ENCODE assay signal across 19 mouse cellular contexts in the genomic region with DNA sequence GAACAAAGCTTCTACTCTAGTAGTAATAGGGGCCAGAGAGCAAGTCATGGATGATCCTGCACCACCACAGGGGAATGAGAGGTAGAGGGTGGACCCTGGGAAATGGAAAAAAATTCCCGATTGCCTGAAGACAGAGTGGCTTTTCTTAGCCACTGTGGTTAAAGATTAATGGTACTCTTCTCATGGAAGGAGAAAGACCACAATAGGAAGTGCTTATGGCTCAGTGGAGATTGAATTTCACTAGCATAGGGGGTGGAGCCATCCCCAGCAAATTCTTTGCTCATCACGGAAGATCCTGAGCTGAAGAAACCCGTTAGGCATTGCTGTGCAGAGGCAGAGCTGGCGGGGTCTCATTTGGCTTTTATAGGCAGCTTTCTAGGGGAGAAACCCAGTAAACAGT.
DNase-seq lines count a peak whose midpoint lies in the region; ATAC-seq and TF ChIP-seq lines count a peak whose summit lies in the region.
"Had no signal": no experiment of that assay in that cellular context is flagged by ENCODE, and none has a peak within 500 bp of the region (broad histone marks: within the 10 kb centered on the region; RNA-seq: fewer than 3 reads in every experiment).

No protein-coding gene starts in this region.

- no peaks in the 10 kb centered on the region for H3K27me3 ChIP-seq in kidney, embryonic 14.5 days (ENCODE audit: control insufficient read depth, insufficient read depth, low read length)
- no peaks in the 10 kb centered on the region for H3K27me3 ChIP-seq in lung, embryonic 15.5 days
- no peaks in the 10 kb centered on the region for H3K27me3 ChIP-seq in myocyte (ENCODE audit: control insufficient read depth, insufficient read depth, insufficient read length)
- H3K27me3 ChIP-seq: stomach, embryonic 15.5 days had no signal

- TF ChIP-seq POLR2A in lung, adult 2 months (IDR thresholded peaks at IDR 0.05; ENCODE audit: borderline replicate concordance, extremely low read depth, low read depth, low read length) = no peak
- TF ChIP-seq POLR2A in myocyte (IDR thresholded peaks at IDR 0.05; ENCODE audit: insufficient read length, low read depth) = no peak

- no peak overlapping the region for H3K4me3 ChIP-seq in kidney, embryonic 14.5 days (ENCODE audit: low read length)
- H3K4me3 ChIP-seq in lung, embryonic 15.5 days = no peak overlapping the region
- no peak overlapping the region for H3K4me3 ChIP-seq in lung, adult 2 months (replicated peaks; ENCODE audit: extremely low read depth, low read depth, low read length)
- H3K4me3 ChIP-seq in myocyte = no peak overlapping the region
- no peak overlapping the region for H3K4me3 ChIP-seq in gastrocnemius, adult 2 months
- H3K4me3 ChIP-seq: stomach, embryonic 15.5 days had no signal

- no peak overlapping the region for H3K27ac ChIP-seq in kidney, embryonic 14.5 days (ENCODE audit: low read depth, low read length)
- no peak overlapping the region for H3K27ac ChIP-seq in lung, embryonic 15.5 days
- H3K27ac ChIP-seq in gastrocnemius, adult 2 months = no peak overlapping the region
- H3K27ac ChIP-seq: hindbrain, embryonic 14.5 days; stomach, embryonic 15.5 days had no signal

- 15% methylated on average over 4 of the region's 4 CpGs for WGBS in kidney, embryonic 14.5 days
- 15% methylated on average over 4 of the region's 4 CpGs for WGBS in lung, embryonic 15.5 days
- WGBS in lung, adult 2 months = 52% methylated on average over 4 of the region's 4 CpGs

- H3ac ChIP-seq in myocyte (ENCODE audit: control insufficient read depth, insufficient read length) = no peak overlapping the region

- H3K9ac ChIP-seq in kidney, embryonic 14.5 days (ENCODE audit: low read depth, low read length) = no peak overlapping the region
- no peak overlapping the region for H3K9ac ChIP-seq in lung, embryonic 15.5 days
- H3K9ac ChIP-seq: hindbrain, embryonic 14.5 days; stomach, embryonic 15.5 days had no signal

- H3K9me3 ChIP-seq in kidney, embryonic 14.5 days (ENCODE audit: control insufficient read depth, low read length) = no peaks in the 10 kb centered on the region
- no peaks in the 10 kb centered on the region for H3K9me3 ChIP-seq in lung, embryonic 15.5 days
- H3K9me3 ChIP-seq: stomach, embryonic 15.5 days had no signal

- H3K4me2 ChIP-seq in kidney, embryonic 14.5 days (replicated peaks; ENCODE audit: low read depth, low read length) = no peak overlapping the region
- no peak overlapping the region for H3K4me2 ChIP-seq in lung, embryonic 15.5 days
- H3K4me2 ChIP-seq in myocyte (ENCODE audit: low read depth) = peak overlapping the region; percentile 39
- H3K4me2 ChIP-seq: heart, embryonic 11.5 days; hindbrain, embryonic 14.5 days; stomach, embryonic 15.5 days had no signal

- peaks cover 6% of the 10 kb centered on the region for H3K4me1 ChIP-seq in kidney, embryonic 14.5 days (ENCODE audit: control insufficient read depth, insufficient read depth, low read length)
- H3K4me1 ChIP-seq in lung, embryonic 15.5 days = peaks cover 26% of the 10 kb centered on the region
- no peaks in the 10 kb centered on the region for H3K4me1 ChIP-seq in lung, adult 2 months (ENCODE audit: control insufficient read depth, insufficient read depth, low read length)
- H3K4me1 ChIP-seq: stomach, embryonic 15.5 days had no signal

- intact Hi-C loops in gastrocnemius, adult 2 months (cut with DNase I) = no loop called here

- H3K79me2 ChIP-seq in myocyte (ENCODE audit: control insufficient read depth, insufficient read depth) = no peaks in the 10 kb centered on the region

- peak; percentile 73 for ATAC-seq in kidney, embryonic 14.5 days (ENCODE audit: low FRiP score, low TSS enrichment)
- peak; percentile 47; the same call in 1 of the 2 replicates for ATAC-seq in lung, embryonic 15.5 days (ENCODE audit: borderline replicate concordance, extremely low read depth, low FRiP score, low TSS enrichment)
- ATAC-seq: forebrain, embryonic 16.5 days; midbrain, embryonic 16.5 days had no signal

- DNase-seq in kidney, adult 11 months = no peak
- DNase-seq in lung, adult 2 months = no peak
- peak; percentile 20 for DNase-seq in embryo, embryonic 9.5 days (ENCODE audit: extremely low spot score)
- no peak for DNase-seq in cerebellum, postnatal 14 days
- DNase-seq in gastrocnemius, adult 2 months = no peak
- DNase-seq: adrenal gland, postnatal 25 days; B cell, adult 2 months; cerebellum, adult 18-20 months; heart, postnatal 14 days; lung, adult 18-20 months; thymus, postnatal 14 days had no signal

- H3K36me3 ChIP-seq in kidney, embryonic 14.5 days (ENCODE audit: control insufficient read depth, insufficient read depth, low read length) = no peaks in the 10 kb centered on the region
- H3K36me3 ChIP-seq in lung, embryonic 15.5 days = no peaks in the 10 kb centered on the region
- no peaks in the 10 kb centered on the region for H3K36me3 ChIP-seq in myocyte (ENCODE audit: control insufficient read depth, insufficient read depth)
- H3K36me3 ChIP-seq: stomach, embryonic 15.5 days had no signal

- TF ChIP-seq CTCF in lung, adult 2 months (IDR thresholded peaks at IDR 0.05; ENCODE audit: insufficient read depth, low read length) = no peak
- TF ChIP-seq CTCF in gastrocnemius, adult 2 months (IDR thresholded peaks at IDR 0.05) = no peak

TF ChIP-seq in myocyte, 11 proteins besides CTCF, POLR2A, EP300 and RAD21:
- TF ChIP-seq E2F4 (IDR thresholded peaks at IDR 0.05; ENCODE audit: insufficient read depth) (no peak), SRF (IDR thresholded peaks at IDR 0.05; ENCODE audit: control insufficient read depth, insufficient read length, low read depth) (no peak), MAX (IDR thresholded peaks at IDR 0.05; ENCODE audit: low read depth) (no peak), TCF3 (IDR thresholded peaks at IDR 0.05; ENCODE audit: insufficient read length, low read depth) (no peak), REST (IDR thresholded peaks at IDR 0.05; ENCODE audit: insufficient read depth, insufficient read length) (no peak), MYOD1 (IDR thresholded peaks at IDR 0.05; ENCODE audit: control insufficient read depth in 1 of 3, insufficient read length in 2 of 3, low read depth in 2 of 3) (no peak)
